In genomic region chr1:178529512-178530300, GRCm38 (mm10) we compare ENCODE assay signal across 8 mouse cellular contexts. TPM values are rescaled to one million over a fixed set of nuclear protein-coding genes. Genes with fewer than 3 reads are reported as not detected.
DNase-seq lines count a peak whose midpoint lies in the region; ATAC-seq and TF ChIP-seq lines count a peak whose summit lies in the region.

No protein-coding gene starts in this region.

- no peak for TF ChIP-seq POLR2A in myocyte (IDR thresholded peaks at IDR 0.05; ENCODE audit: insufficient read length, low read depth)

- H3K27me3 ChIP-seq in hindbrain, embryonic 10.5 days (ENCODE audit: insufficient read depth, poor library complexity, severe bottlenecking): peaks cover 54% of the 10 kb centered on the region
- H3K27me3 ChIP-seq in myocyte (ENCODE audit: control insufficient read depth, insufficient read depth, insufficient read length): no peaks in the 10 kb centered on the region

- peak overlapping the region; percentile 69 to 79 for H3K4me3 ChIP-seq in ES-E14 (ENCODE audit: insufficient read depth in 1 of 2, low read depth in 1 of 2, low read length in 2 of 2, poor library complexity in 1 of 2, severe bottlenecking in 1 of 2)
- peak overlapping the region; percentile 68 for H3K4me3 ChIP-seq in hindbrain, embryonic 10.5 days
- peak overlapping the region; percentile 76 for H3K4me3 ChIP-seq in myocyte

- peak overlapping the region; percentile 61 for H3ac ChIP-seq in myocyte (ENCODE audit: control insufficient read depth, insufficient read length)

- in situ Hi-C loops in ES-E14 (cut with MboI; ENCODE audit: low sequenced_read_pairs in 2 of 2, unreplicated experiment in 2 of 2): loop anchor here in 1 of 2 experiments (5.0 to 10.0 kb wide), 2 partner anchors 448 to 615 kb away; no protein-coding TSS in a partner anchor

- peak; percentile 10 for DNase-seq in CD4-positive, CD25-positive, alpha-beta regulatory T cell, adult 2 months (ENCODE audit: low read depth, low spot score)
- DNase-seq in ES-E14 (ENCODE audit: low read depth, low spot score): no peak
- DNase-seq in embryo, embryonic 10.5 days (ENCODE audit: low spot score): peak; percentile 49
- DNase-seq in hindbrain, embryonic 10.5 days (ENCODE audit: low spot score): peak; percentile 53
- peak; percentile 17 to 53 for DNase-seq in left cerebral cortex, postnatal 10 days (ENCODE audit: extremely low spot score in 1 of 2, low spot score in 2 of 2)
- peak; percentile 2 to 4 for DNase-seq in urinary bladder, postnatal 36 days (ENCODE audit: low spot score in 2 of 2)

- WGBS in hindbrain, embryonic 10.5 days: under 1% methylated on average over 38 of the region's 38 CpGs

- no peak overlapping the region for H3K9ac ChIP-seq in ES-E14 (ENCODE audit: insufficient read depth, low read depth, low read length, poor library complexity, severe bottlenecking)

- no peaks in the 10 kb centered on the region for H3K4me1 ChIP-seq in ES-E14 (ENCODE audit: control insufficient read depth in 2 of 2, insufficient read depth in 2 of 2, low read length in 2 of 2, poor library complexity in 1 of 2)
- H3K4me1 ChIP-seq in hindbrain, embryonic 10.5 days (replicated peaks): peaks cover 40% of the 10 kb centered on the region

- H3K36me3 ChIP-seq in ES-E14 (ENCODE audit: control insufficient read depth, insufficient read depth, low read length, poor library complexity, severe bottlenecking) (no peaks in the 10 kb centered on the region), myocyte (ENCODE audit: control insufficient read depth, insufficient read depth) (no peaks in the 10 kb centered on the region)
- no peaks in the 10 kb centered on the region for H3K36me3 ChIP-seq in hindbrain, embryonic 10.5 days

- H3K4me2 ChIP-seq in myocyte (ENCODE audit: low read depth): peak overlapping the region; percentile 100

- H3K79me2 ChIP-seq in myocyte (ENCODE audit: control insufficient read depth, insufficient read depth): peaks cover 5% of the 10 kb centered on the region

- intact Hi-C loops in left cerebral cortex, postnatal 10 days (cut with DNase I): loop anchor here (2.0 to 5.0 kb wide), 5 partner anchors 159 to 703 kb away; no protein-coding TSS in a partner anchor

- no peak overlapping the region for H3K27ac ChIP-seq in ES-E14 (ENCODE audit: insufficient read depth, low read depth, low read length, poor library complexity, severe bottlenecking)
- H3K27ac ChIP-seq in hindbrain, embryonic 10.5 days: peak overlapping the region; percentile 83

- H3K9me3 ChIP-seq in ES-E14 (ENCODE audit: control insufficient read depth, insufficient read depth, low read depth, low read length): no peaks in the 10 kb centered on the region
- no peaks in the 10 kb centered on the region for H3K9me3 ChIP-seq in hindbrain, embryonic 10.5 days

- ATAC-seq in CD4-positive, CD25-positive, alpha-beta regulatory T cell, adult 4 months: no peak

TF ChIP-seq in ES-E14, 5 proteins besides CTCF, POLR2A, EP300 and RAD21:
- TF ChIP-seq CHD2 (IDR thresholded peaks at IDR 0.05; ENCODE audit: low read depth, low read length): no peak
TF ChIP-seq in ES-E14: peak in this region for 0.

TF ChIP-seq in myocyte, 11 proteins besides CTCF, POLR2A, EP300 and RAD21:
- TF ChIP-seq POLR2AphosphoS2 (IDR thresholded peaks at IDR 0.05; ENCODE audit: insufficient read length, low read depth) (no peak), TCF12 (IDR thresholded peaks at IDR 0.05; ENCODE audit: insufficient read depth, poor library complexity, severe bottlenecking) (no peak), USF1 (IDR thresholded peaks at IDR 0.05; ENCODE audit: low read depth) (no peak), MYOG (IDR thresholded peaks at IDR 0.05; ENCODE audit: control insufficient read depth in 1 of 3, insufficient read depth in 1 of 3, insufficient read length in 2 of 3, low read depth in 2 of 3) (no peak), REST (IDR thresholded peaks at IDR 0.05; ENCODE audit: insufficient read depth, insufficient read length) (no peak), MYOD1 (IDR thresholded peaks at IDR 0.05; ENCODE audit: control insufficient read depth in 1 of 3, insufficient read length in 2 of 3, low read depth in 2 of 3) (no peak), E2F4 (IDR thresholded peaks at IDR 0.05; ENCODE audit: insufficient read depth) (no peak), MAX (IDR thresholded peaks at IDR 0.05; ENCODE audit: low read depth) (no peak), TCF3 (IDR thresholded peaks at IDR 0.05; ENCODE audit: insufficient read length, low read depth) (no peak), SRF (IDR thresholded peaks at IDR 0.05; ENCODE audit: control insufficient read depth, insufficient read length, low read depth) (no peak), CEBPB (IDR thresholded peaks at IDR 0.05; ENCODE audit: insufficient read depth, poor library complexity, severe bottlenecking) (no peak)

RNA-seq across cellular contexts. Expression of gene Kif26b, which starts 0.8 kb away (rescaled TPM):
- under 1 TPM in 1 of 2 experiments, not detected in 1; 0.04 TPM for polyA plus RNA-seq in CD4-positive, CD25-positive, alpha-beta regulatory T cell, adult 4 months (2017; shearing (Covaris generic))
- 0.48 and 0.94 TPM in 2 replicates for total RNA-seq in ES-E14 (2012; rRNA removed)
- 4.6 and 4.9 TPM in 2 replicates for polyA plus RNA-seq in hindbrain, embryonic 10.5 days (2016; fragmentation: Nextera tagmentation; extraction: Ambion mirVana)
- total RNA-seq in left cerebral cortex, postnatal 10 days (2021): 10 to 100 TPM; 16.3 to 18.8 TPM
- polyA plus RNA-seq in myocyte (2012; fragmentation: generic; extraction: Trizol): 5.9 TPM
